Mouse (Mus musculus): ENCODE results near the gene Plekhg1. TPM values are rescaled to one million over a fixed set of nuclear protein-coding genes. Genes with fewer than 3 reads are reported as not detected.

Gene Plekhg1
- total RNA-seq, 2 experiments from 2014 or later: 5.0 to 5.3 TPM

- no peak for DNase-seq (ENCODE audit: low spot score in 2 of 2)
These were observed 133.3 kb downstream of the Plekhg1 start for GRCm38 (mm10) chr10:3873467-3873866.

GRCm38 (mm10) chr10:3877852-3878535 lies 137.8 kb downstream of the Plekhg1 start:
- no peak for DNase-seq (ENCODE audit: low spot score in 2 of 2)

GRCm38 (mm10) chr10:3881179-3881578 lies 141.0 kb downstream of the Plekhg1 start:
- DNase-seq (ENCODE audit: low spot score in 2 of 2): no peak

GRCm38 (mm10) chr10:3888510-3888909 lies 148.3 kb downstream of the Plekhg1 start:
- DNase-seq (ENCODE audit: low spot score in 2 of 2): no peak

- no peak for DNase-seq (ENCODE audit: low spot score in 2 of 2)
These were observed 151.5 kb downstream of the Plekhg1 start for GRCm38 (mm10) chr10:3891381-3892263.

- no peak for DNase-seq (ENCODE audit: low spot score in 2 of 2)
These were observed 152.2 kb downstream of the Plekhg1 start for GRCm38 (mm10) chr10:3892368-3892767.

- DNase-seq (ENCODE audit: low spot score in 2 of 2): no peak
These were observed 157.9 kb downstream of the Plekhg1 start for GRCm38 (mm10) chr10:3898068-3898467.

GRCm38 (mm10) chr10:3900416-3900956 lies 160.3 kb downstream of the Plekhg1 start:
- no peak for DNase-seq (ENCODE audit: low spot score in 2 of 2)

- no peak for DNase-seq (ENCODE audit: low spot score in 2 of 2)
These were observed 165.6 kb downstream of the Plekhg1 start for GRCm38 (mm10) chr10:3905747-3906146.

GRCm38 (mm10) chr10:3914104-3914503 lies 173.9 kb downstream of the Plekhg1 start:
- no peak for DNase-seq (ENCODE audit: low spot score in 2 of 2)

- no peak for DNase-seq (ENCODE audit: low spot score in 2 of 2)
These were observed 180.4 kb downstream of the Plekhg1 start for GRCm38 (mm10) chr10:3920368-3921152.

- DNase-seq (ENCODE audit: low spot score in 2 of 2): no peak
These were observed 187.9 kb downstream of the Plekhg1 start for GRCm38 (mm10) chr10:3928008-3928545.

GRCm38 (mm10) chr10:3931831-3932230 lies 191.7 kb downstream of the Plekhg1 start:
- DNase-seq (ENCODE audit: low spot score in 2 of 2): no peak

GRCm38 (mm10) chr10:3933311-3933940 lies 193.3 kb downstream of the Plekhg1 start:
- DNase-seq (ENCODE audit: low spot score in 2 of 2): no peak

GRCm38 (mm10) chr10:3936864-3937263 lies 196.7 kb downstream of the Plekhg1 start:
- no peak for DNase-seq (ENCODE audit: low spot score in 2 of 2)

GRCm38 (mm10) chr10:3939895-3940595 lies 199.9 kb downstream of the Plekhg1 start:
- no peak for DNase-seq (ENCODE audit: low spot score in 2 of 2)

GRCm38 (mm10) chr10:3940596-3940975 lies 200.4 kb downstream of the Plekhg1 start:
- DNase-seq (ENCODE audit: low spot score in 2 of 2): no peak

GRCm38 (mm10) chr10:3941054-3941757 lies 201.0 kb downstream of the Plekhg1 start:
- no peak for DNase-seq (ENCODE audit: low spot score in 2 of 2)

GRCm38 (mm10) chr10:3942289-3942688 lies 202.1 kb downstream of the Plekhg1 start:
- DNase-seq (ENCODE audit: low spot score in 2 of 2): no peak

Data from adrenal gland, adult 18-20 months (tissue).